Mouse (Mus musculus): ENCODE results near the gene Phyh.

- TF ChIP-seq POLR2A (IDR thresholded peaks at IDR 0.05; ENCODE audit: low read depth, low read length) (no peak), CTCF (conservative IDR thresholded peaks at IDR 0.05; ENCODE audit: insufficient read depth, insufficient read length, low read depth, low read length) (no peak)
These were observed 4.9 kb upstream of the Phyh start for GRCm38 (mm10) chr2:4913949-4914348.

Data from kidney, adult 2 months (tissue).